Mouse (Mus musculus) forebrain, postnatal 0 days (tissue): ENCODE data around the gene Stam. TPM values are rescaled to one million over a fixed set of nuclear protein-coding genes. Genes with fewer than 3 reads are reported as not detected.
"Not testable (repeated sequence)": the region's sequence is repeated elsewhere in the genome, so short reads cannot be mapped to it uniquely, and the experiment has no call there.

Source experiments
- ATAC-seq: fragments of 200-750 bp; cut with Nextera tagmentation; 2 replicates; pipeline ENCODE4 v1.8.0; 2017; ENCODE audit warnings: mild to moderate bottlenecking, moderate library complexity
- DNase-seq: peaks from one replicate; pipeline ENCODE4 v3.0.0-alpha.2; 2015
- H3K27ac ChIP-seq: fragments of 300-500 bp; sonication (generic); 2 replicates; pipeline ENCODE4 v1.5.1; 2014; ENCODE audit warnings: low read depth, mild to moderate bottlenecking, antibody characterized with exemption, low read length, moderate library complexity, mixed read lengths
- H3K27me3 ChIP-seq: fragments of 300-500 bp; sonication (generic); 2 replicates; pipeline ENCODE4 v1.6.1; 2014; ENCODE audit warnings: mild to moderate bottlenecking, low read length, mixed read lengths; ENCODE audit not compliant: insufficient read depth
- H3K36me3 ChIP-seq: fragments of 300-500 bp; sonication (generic); 2 replicates; pipeline ENCODE4 v1.6.1; 2014; ENCODE audit warnings: mild to moderate bottlenecking, moderate library complexity; ENCODE audit not compliant: insufficient read depth
- H3K4me1 ChIP-seq: fragments of 300-500 bp; sonication (generic); 2 replicates; pipeline ENCODE4 v1.6.1; 2014; ENCODE audit warnings: antibody characterized with exemption; ENCODE audit not compliant: insufficient read depth
- H3K4me2 ChIP-seq: fragments of 300-500 bp; sonication (generic); 2 replicates; pipeline ENCODE4 v1.6.1; 2014; ENCODE audit warnings: low read depth, mild to moderate bottlenecking, moderate library complexity
- H3K4me3 ChIP-seq: fragments of 300-500 bp; sonication (generic); 2 replicates; pipeline ENCODE4 v1.5.1; 2014; ENCODE audit warnings: low read depth, low read length, mixed read lengths
- H3K9ac ChIP-seq: fragments of 300-500 bp; sonication (generic); 2 replicates; pipeline ENCODE4 v1.6.1; 2014; ENCODE audit warnings: mild to moderate bottlenecking
- H3K9me3 ChIP-seq: fragments of 300-500 bp; sonication (generic); 2 replicates; pipeline ENCODE4 v1.6.1; 2016; ENCODE audit warnings: low read length
- CTCF ChIP-seq: sonication (generic); IDR thresholded peaks from 2 replicates; pipeline ENCODE4 v1.5.1; 2016; ENCODE audit warnings: antibody characterized with exemption, control low read depth, low read depth
- WGBS: fragments of 180-500 bp; shearing (Covaris S2); extraction: QIAGEN DNeasy Blood & Tissue Kit; methylation state at CpG from one replicate; pipeline ENCODE4 v1.1.7; 2014; 5-methylcytosine and 5-hydroxymethylcytosine counted together
- polyA plus RNA-seq: library from polyadenylated mRNA; unstranded; fragments of >200 nt; fragmentation: Nextera tagmentation; extraction: Ambion mirVana; gene quantifications from 2 replicates; pipeline ENCODE4 v1.2.1, GENCODE M21; 2015
- total RNA-seq: library from RNA; depleted of rRNA; stranded (reverse); fragments of >200 nt; gene quantifications from 2 replicates; pipeline ENCODE4 v1.2.3, GENCODE M21; 2014

Gene Stam
- total and polyA plus RNA-seq, 2 experiments from 2014 or later = 99.9 to 100 TPM

GRCm38 (mm10) chr2:14070466-14070865 lies 3.4 kb upstream of the Stam start:
- 67% methylated on average over 8 of the region's 8 CpGs for WGBS

GRCm38 (mm10) chr2:14073008-14073361 lies 913 bp upstream of the Stam start:
- DNase-seq (no peak), ATAC-seq (no peak)
- Histone ChIP-seq H3K4me2 (peak overlapping the region; percentile 57), H3K36me3 (no peaks in the 10 kb centered on the region), H3K4me3 (peak overlapping the region; percentile 74), H3K27me3 (no peaks in the 10 kb centered on the region), H3K4me1 (peaks cover 12% of the 10 kb centered on the region; the same call in 1 of the 2 replicates), H3K9me3 (no peaks in the 10 kb centered on the region), H3K27ac (peak overlapping the region; percentile 98), H3K9ac (peak overlapping the region; percentile 96)
- no peak for TF ChIP-seq CTCF
- WGBS = 14% methylated on average over 8 of the region's 8 CpGs

More at GRCm38 (mm10) chr2:14070466-14070865, 3.4 kb upstream of the Stam start:
- no peak overlapping the region for H3K4me2 ChIP-seq
- peak; percentile 5; the same call in 1 of the 2 replicates for ATAC-seq
- H3K27ac ChIP-seq = no peak overlapping the region
- no peak overlapping the region for H3K9ac ChIP-seq
- peaks cover 6% of the 10 kb centered on the region; the same call in 1 of the 2 replicates for H3K4me1 ChIP-seq
- no peak overlapping the region for H3K4me3 ChIP-seq
- H3K36me3 ChIP-seq = no peaks in the 10 kb centered on the region
- no peaks in the 10 kb centered on the region for H3K9me3 ChIP-seq
- peak; percentile 68 for DNase-seq
- no peaks in the 10 kb centered on the region for H3K27me3 ChIP-seq
- no peak for TF ChIP-seq CTCF

GRCm38 (mm10) chr2:14074221-14074901 lies 463 bp downstream of the Stam start:
- H3K4me1 ChIP-seq = peaks cover 12% of the 10 kb centered on the region; the same call in 1 of the 2 replicates
- H3K9ac ChIP-seq = peak overlapping the region; percentile 96
- no peaks in the 10 kb centered on the region for H3K27me3 ChIP-seq
- H3K27ac ChIP-seq = peak overlapping the region; percentile 98
- peak overlapping the region; percentile 74 for H3K4me3 ChIP-seq
- WGBS = under 1% methylated on average over 38 of the region's 38 CpGs
- DNase-seq (no peak), ATAC-seq (peak; percentile 47)
- no peak; the same call in 1 of the 2 replicates for TF ChIP-seq CTCF
- no peaks in the 10 kb centered on the region for H3K9me3 ChIP-seq
- H3K4me2 ChIP-seq = peak overlapping the region; percentile 57
- H3K36me3 ChIP-seq = no peaks in the 10 kb centered on the region

GRCm38 (mm10) chr2:14078527-14078926 lies 4.6 kb downstream of the Stam start:
- WGBS = 95% methylated on average over 8 of the region's 9 CpGs
- not testable (repeated sequence) for DNase-seq, H3K36me3 ChIP-seq, H3K4me2 ChIP-seq, H3K27ac ChIP-seq, H3K9me3 ChIP-seq, H3K9ac ChIP-seq, H3K4me3 ChIP-seq, H3K27me3 ChIP-seq, ATAC-seq
- H3K4me1 ChIP-seq = peaks cover 12% of the 10 kb centered on the region; the same call in 1 of the 2 replicates

- ATAC-seq (no peak), DNase-seq (no peak)
- Histone ChIP-seq H3K4me1 (no peaks in the 10 kb centered on the region), H3K9me3 (no peaks in the 10 kb centered on the region), H3K27me3 (no peaks in the 10 kb centered on the region), H3K4me2 (no peak overlapping the region), H3K36me3 (peaks cover 6% of the 10 kb centered on the region; the same call in 1 of the 2 replicates), H3K27ac (no peak overlapping the region), H3K4me3 (no peak overlapping the region), H3K9ac (no peak overlapping the region)
- TF ChIP-seq CTCF = no peak
These were observed 26.6 kb downstream of the Stam start for GRCm38 (mm10) chr2:14100533-14100932.

GRCm38 (mm10) chr2:14102603-14103002 lies 28.7 kb downstream of the Stam start:
- DNase-seq = no peak
- Histone ChIP-seq H3K27me3 (no peaks in the 10 kb centered on the region), H3K4me3 (no peak overlapping the region), H3K4me2 (no peak overlapping the region), H3K4me1 (no peaks in the 10 kb centered on the region), H3K36me3 (peaks cover 6% of the 10 kb centered on the region; the same call in 1 of the 2 replicates), H3K9ac (no peak overlapping the region), H3K9me3 (no peaks in the 10 kb centered on the region), H3K27ac (no peak overlapping the region)
- TF ChIP-seq CTCF = no peak
- 86% methylated on average over 2 of the region's 2 CpGs for WGBS
- ATAC-seq = no peak

- no peaks in the 10 kb centered on the region for H3K9me3 ChIP-seq
- ATAC-seq = no peak
- no peak overlapping the region for H3K27ac ChIP-seq
- no peak for TF ChIP-seq CTCF
- no peak overlapping the region for H3K4me2 ChIP-seq
- no peak overlapping the region for H3K4me3 ChIP-seq
- no peaks in the 10 kb centered on the region for H3K4me1 ChIP-seq
- no peaks in the 10 kb centered on the region for H3K27me3 ChIP-seq
- peaks cover 9% of the 10 kb centered on the region; the same call in 1 of the 2 replicates for H3K36me3 ChIP-seq
- DNase-seq = no peak
- H3K9ac ChIP-seq = no peak overlapping the region
- WGBS = 91% methylated on average over 1 of the region's 1 CpGs
These were observed 30.0 kb downstream of the Stam start for GRCm38 (mm10) chr2:14103924-14104323.
